Mouse (Mus musculus) Patski (cell line): ENCODE measurements around the gene Slfn14. TPM values are rescaled to one million over a fixed set of nuclear protein-coding genes. Genes with fewer than 3 reads are reported as not detected.
A peak's percentile ranks its signal among the peaks of the same experiment; 100 is the strongest.

Experiments
- ATAC-seq: fragments of 100-300 bp; one replicate; pipeline ENCODE4 v1.8.0; 2021
- CTCF ChIA-PET: fragments of 350-600 bp; sonication (Branson Sonifier 250); formaldehyde crosslinking; loops from one replicate; lab custom pipeline; 2022; ENCODE audit warnings: inconsistent platforms; lab: Charles Lee
- POLR2A ChIA-PET: fragments of 350-600 bp; sonication (Branson Sonifier 250); formaldehyde crosslinking; loops from one replicate; lab custom pipeline; 2022; ENCODE audit warnings: antibody characterized with exemption, inconsistent platforms; lab: Charles Lee
- DNase-seq: peaks from one replicate; pipeline ENCODE4 v3.0.0-alpha.2; 2011; ENCODE audit warnings: low read depth, low spot score
- H3K27me3 ChIP-seq: fragments of 371-371 bp; one replicate; pipeline ENCODE4 v1.5.1; 2021
- CTCF ChIP-seq: fragments of 100-300 bp; IDR thresholded peaks from one replicate; pipeline ENCODE4 v1.5.1; 2021
- in situ Hi-C: fragments of 300-500 bp; cut with MboI; formaldehyde crosslinking; loops from 3 replicates; pipeline ENCODE4 v1.11.1; 2018; ENCODE audit warnings: low pct_unique_long_range_greater_than_20kb, mixed read lengths
- polyA plus RNA-seq: library from polyadenylated mRNA; unstranded; gene quantifications from one replicate; pipeline ENCODE4 v1.2.3, GENCODE M21; 2021

Slfn14 gene
- polyA plus RNA-seq, 1 experiment from 2014 or later: not detected

- CTCF ChIA-PET: no interaction called here
- in situ Hi-C loops: no loop called here
- no peak for TF ChIP-seq CTCF
- POLR2A ChIA-PET: no interaction called here
- ATAC-seq (no peak), DNase-seq (no peak)
- H3K27me3 ChIP-seq: no peaks in the 10 kb centered on the region
These were observed 14.9 kb upstream of the Slfn14 start for GRCm38 (mm10) chr11:83301431-83301831.

GRCm38 (mm10) chr11:83299724-83300123 lies 13.2 kb upstream of the Slfn14 start:
- in situ Hi-C loops: loop anchor here (25.0 kb wide), 1 partner anchor 537 kb away; the partner anchor contains the start of genes Cct6b and Zfp830
- CTCF ChIA-PET: interaction anchor here (1.1 kb wide), 1 partner anchor 11 kb away, joined by 3 read pairs; no protein-coding TSS in a partner anchor
- DNase-seq (no peak), ATAC-seq (no peak)
- no peaks in the 10 kb centered on the region for H3K27me3 ChIP-seq
- POLR2A ChIA-PET: no interaction called here
- no peak for TF ChIP-seq CTCF

GRCm38 (mm10) chr11:83298225-83299195 lies 12.0 kb upstream of the Slfn14 start, which contains the start of gene Ap2b1:
Gene Ap2b1, plus strand, starts transcription at chr11:83299024.
- DNase-seq (peak; percentile 53), ATAC-seq (peak; percentile 82)
- no peaks in the 10 kb centered on the region for H3K27me3 ChIP-seq
- in situ Hi-C loops: loop anchor here (25.0 kb wide), 1 partner anchor 536 kb away; the partner anchor contains the start of genes Cct6b and Zfp830
- POLR2A ChIA-PET: interaction anchor here (0.5 to 0.7 kb wide), 2 partner anchors 9 to 31 kb away, joined by 3 read pairs; no protein-coding TSS in a partner anchor
- CTCF ChIA-PET: interaction anchor here (1.1 to 1.3 kb wide), 2 partner anchors 10 to 19 kb away, joined by 3 read pairs; no protein-coding TSS in a partner anchor
- TF ChIP-seq CTCF: no peak

GRCm38 (mm10) chr11:83297816-83298215 lies 11.3 kb upstream of the Slfn14 start:
- ChIA-PET CTCF (no interaction called here), POLR2A (no interaction called here)
- in situ Hi-C loops: loop anchor here (25.0 kb wide), 1 partner anchor 536 kb away; the partner anchor contains the start of genes Cct6b and Zfp830
- ATAC-seq: no peak
- no peaks in the 10 kb centered on the region for H3K27me3 ChIP-seq
- TF ChIP-seq CTCF: no peak
- no peak for DNase-seq

- no peak for TF ChIP-seq CTCF
- in situ Hi-C loops: loop anchor here (25.0 kb wide), 1 partner anchor 532 kb away; the partner anchor contains the start of genes Cct6b and Zfp830
- CTCF ChIA-PET: interaction anchor here (1.5 kb wide), 1 partner anchor 113 kb away, joined by 3 read pairs; no protein-coding TSS in a partner anchor
- no peaks in the 10 kb centered on the region for H3K27me3 ChIP-seq
- POLR2A ChIA-PET: no interaction called here
- ATAC-seq (no peak), DNase-seq (no peak)
These were observed 7.6 kb upstream of the Slfn14 start for GRCm38 (mm10) chr11:83294133-83294532.

- in situ Hi-C loops: loop anchor here (25.0 kb wide), 1 partner anchor 531 kb away; the partner anchor contains the start of genes Cct6b and Zfp830
- ChIA-PET CTCF (interaction anchor here (1.5 kb wide), 1 partner anchor 114 kb away, joined by 3 read pairs; no protein-coding TSS in a partner anchor), POLR2A (interaction anchor here (0.7 to 0.9 kb wide), 2 partner anchors 10 to 352 kb away, joined by 3 to 6 read pairs; no protein-coding TSS in a partner anchor)
- no peak for TF ChIP-seq CTCF
- peaks cover 8% of the 10 kb centered on the region for H3K27me3 ChIP-seq
- DNase-seq (no peak), ATAC-seq (no peak)
These were observed 6.7 kb upstream of the Slfn14 start for GRCm38 (mm10) chr11:83293182-83293581.

GRCm38 (mm10) chr11:83292251-83292587 lies 5.7 kb upstream of the Slfn14 start:
- H3K27me3 ChIP-seq: peaks cover 13% of the 10 kb centered on the region
- POLR2A ChIA-PET: interaction anchor here (0.9 to 1.1 kb wide), 2 partner anchors 11 to 14 kb away, joined by 5 to 6 read pairs; no protein-coding TSS in a partner anchor
- no peak for ATAC-seq
- in situ Hi-C loops: loop anchor here (25.0 kb wide), 1 partner anchor 530 kb away; the partner anchor contains the start of genes Cct6b and Zfp830
- CTCF ChIA-PET: no interaction called here
- TF ChIP-seq CTCF: no peak
- DNase-seq: no peak

- no peak for TF ChIP-seq CTCF
- ChIA-PET POLR2A (interaction anchor here (1.1 kb wide), 1 partner anchor 15 kb away, joined by 5 read pairs; no protein-coding TSS in a partner anchor), CTCF (no interaction called here)
These were observed 5.1 kb upstream of the Slfn14 start for GRCm38 (mm10) chr11:83291375-83292250.

GRCm38 (mm10) chr11:83289633-83290032 lies 3.1 kb upstream of the Slfn14 start:
- DNase-seq (no peak), ATAC-seq (no peak)
- no peak for TF ChIP-seq CTCF
- peaks cover 28% of the 10 kb centered on the region for H3K27me3 ChIP-seq
- ChIA-PET CTCF (interaction anchor here (1.6 kb wide), 1 partner anchor 11 kb away, joined by 4 read pairs; no protein-coding TSS in a partner anchor), POLR2A (interaction anchor here (0.6 kb wide), 1 partner anchor 9 kb away, joined by 3 read pairs; the partner anchor contains the start of gene Ap2b1)
- in situ Hi-C loops: loop anchor here (25.0 kb wide), 1 partner anchor 527 kb away; the partner anchor contains the start of genes Cct6b and Zfp830

More at GRCm38 (mm10) chr11:83291375-83292250, 5.1 kb upstream of the Slfn14 start:
- DNase-seq (no peak), ATAC-seq (peak; percentile 100)
- peaks cover 19% of the 10 kb centered on the region for H3K27me3 ChIP-seq
- in situ Hi-C loops: loop anchor here (25.0 kb wide), 1 partner anchor 529 kb away; the partner anchor contains the start of genes Cct6b and Zfp830
